Mouse (Mus musculus) spleen, adult 12 weeks (tissue): ENCODE results near the gene Lpcat2b.
A peak's percentile ranks its signal among the peaks of the same experiment; 100 is the strongest.

Experiments used
- DNase-seq: peaks from one replicate; pipeline ENCODE4 v3.0.0; 2022; ENCODE audit warnings: low spot score

Gene Lpcat2b

DNA sequence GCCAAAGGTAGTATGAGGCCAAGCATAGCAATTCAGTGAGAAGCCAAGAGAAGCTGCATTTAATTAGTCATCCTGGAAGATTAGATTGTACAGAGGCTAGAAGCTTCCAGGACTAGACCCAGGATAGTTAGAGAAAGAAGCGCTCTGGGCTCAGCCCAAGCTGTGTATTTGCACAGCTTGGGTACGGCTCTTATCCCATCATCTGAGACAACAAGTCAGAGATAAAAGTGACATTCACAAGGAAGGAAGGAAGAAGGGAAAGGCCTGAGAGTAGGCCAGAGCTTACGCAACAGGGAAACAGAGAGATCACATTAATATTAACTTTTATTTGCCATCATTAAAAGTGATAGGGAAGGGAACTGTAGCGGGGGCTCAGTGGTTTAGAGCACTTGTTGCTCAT, 16.6 kb downstream of the Lpcat2b start:
- no peak for DNase-seq

DNA sequence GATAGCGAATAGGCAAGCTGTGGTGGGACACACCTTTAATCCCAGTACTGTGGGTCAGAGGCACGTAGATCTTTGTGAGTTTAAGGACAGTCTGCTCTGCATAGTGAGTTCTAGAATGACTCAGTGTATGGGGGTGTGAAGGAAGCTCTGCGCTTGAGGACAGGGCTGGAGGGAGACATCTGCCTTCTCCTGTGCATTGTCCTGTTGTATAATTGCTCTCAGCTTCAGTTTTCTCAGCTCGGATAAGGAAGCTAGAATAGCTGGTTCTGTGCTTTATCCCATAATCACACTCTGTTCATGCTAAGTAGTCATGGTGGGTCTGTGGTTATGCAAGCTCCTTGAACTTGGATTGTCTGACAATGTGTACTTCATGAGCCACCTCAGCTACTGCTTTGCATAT, 17.4 kb downstream of the Lpcat2b start:
- DNase-seq, result no peak

DNA sequence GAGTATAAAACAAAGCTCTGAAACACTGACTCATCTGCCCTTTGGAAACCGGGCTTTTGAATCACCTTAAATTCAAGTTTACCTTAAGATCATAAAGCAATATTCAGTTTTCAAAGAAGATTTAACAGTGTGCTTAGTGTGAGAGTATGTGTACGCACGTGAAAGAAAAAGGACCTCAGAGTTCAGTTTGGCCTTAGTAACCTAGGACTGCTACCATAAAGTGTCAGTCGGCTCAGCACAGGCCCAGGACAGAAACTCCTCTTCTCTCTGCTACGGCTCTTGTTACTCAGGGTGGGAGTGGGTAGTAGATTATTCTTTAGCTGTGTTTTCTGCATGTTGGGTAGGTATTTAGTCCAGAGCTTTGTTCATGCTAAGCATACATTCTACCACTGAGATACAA, 18.3 kb downstream of the Lpcat2b start:
- DNase-seq, result no peak

DNA sequence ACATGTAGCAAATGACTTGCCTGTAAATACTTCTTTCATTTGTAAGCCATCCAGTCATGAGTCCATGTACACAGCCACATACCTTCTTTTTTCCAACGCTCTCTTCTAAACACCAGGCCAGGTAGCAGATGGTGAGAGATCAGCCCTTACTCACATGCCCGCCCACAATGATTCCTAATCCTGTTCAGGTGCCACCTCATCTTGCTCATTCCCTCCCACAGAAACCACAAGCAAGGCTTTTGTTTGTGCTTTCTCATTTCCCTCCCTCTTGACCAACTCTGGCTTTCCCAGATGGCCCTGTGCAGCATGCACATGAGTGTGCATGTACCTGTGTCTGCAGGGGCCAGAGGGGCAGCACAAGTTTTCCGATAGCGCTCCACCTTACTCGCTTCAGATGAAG, 18.9 kb downstream of the Lpcat2b start:
- DNase-seq, result no peak

DNA sequence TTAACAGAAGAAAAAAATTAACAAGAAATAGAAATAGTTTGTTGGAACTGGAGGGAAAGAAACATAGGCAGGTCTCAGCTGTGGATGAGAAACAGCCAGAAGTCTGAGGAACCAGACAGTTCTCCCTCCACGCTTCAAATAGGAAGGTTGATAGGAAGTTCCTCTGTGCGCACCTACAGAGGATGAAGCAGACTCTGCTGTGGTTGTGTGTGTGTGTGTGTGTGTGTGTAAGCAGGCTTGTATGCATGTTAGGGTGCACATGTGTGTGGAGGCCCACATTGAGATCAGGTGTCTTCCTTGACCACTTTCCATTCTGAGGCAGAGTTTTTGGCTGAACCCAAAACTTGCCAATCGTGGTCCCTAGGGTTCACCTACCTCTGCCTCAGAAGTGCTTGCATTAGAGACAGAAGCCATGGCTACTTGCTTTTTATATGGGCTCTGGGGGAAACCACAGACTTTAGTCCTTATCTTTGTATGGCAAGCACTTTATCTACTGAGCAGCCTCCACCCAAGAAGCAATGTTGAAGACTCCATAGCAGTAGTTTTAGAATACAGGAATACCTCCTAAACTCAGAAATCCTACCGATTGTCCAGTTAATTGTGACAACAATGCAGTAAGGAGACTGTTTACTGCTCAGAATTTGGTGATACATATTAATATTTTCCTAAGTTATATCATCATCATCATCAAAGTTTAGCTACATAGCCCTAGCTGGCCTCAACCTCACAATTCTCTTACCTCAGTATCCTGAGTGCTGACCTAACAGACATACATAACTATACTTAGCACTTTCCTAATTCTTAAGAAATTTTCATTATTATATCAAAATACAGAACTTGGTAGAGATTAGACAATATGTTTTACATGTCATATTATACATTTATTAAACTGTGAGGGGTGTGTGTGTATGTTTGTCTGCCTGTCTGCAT, 31.1 kb downstream of the Lpcat2b start:
- DNase-seq, result no peak

DNA sequence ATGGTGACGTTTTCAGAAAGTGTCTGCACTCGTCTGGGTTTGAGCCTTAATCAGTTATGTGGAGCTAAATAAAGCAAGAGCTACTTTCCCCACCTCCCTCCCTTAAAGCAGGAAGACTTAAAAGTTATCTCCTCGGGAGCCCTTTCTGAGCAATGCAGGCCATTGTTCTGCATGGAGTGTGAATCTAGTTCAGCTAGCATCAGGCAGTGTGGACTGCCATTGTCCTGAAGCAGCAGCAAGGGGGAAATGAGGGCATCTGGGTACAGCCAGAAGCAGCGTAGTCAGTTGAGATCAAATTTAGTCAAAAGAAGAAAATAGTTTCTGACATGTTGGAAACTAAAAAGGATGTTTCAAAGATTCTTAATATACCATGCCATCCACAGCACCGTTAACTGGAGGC, 35.2 kb downstream of the Lpcat2b start:
- DNase-seq, result no peak

DNA sequence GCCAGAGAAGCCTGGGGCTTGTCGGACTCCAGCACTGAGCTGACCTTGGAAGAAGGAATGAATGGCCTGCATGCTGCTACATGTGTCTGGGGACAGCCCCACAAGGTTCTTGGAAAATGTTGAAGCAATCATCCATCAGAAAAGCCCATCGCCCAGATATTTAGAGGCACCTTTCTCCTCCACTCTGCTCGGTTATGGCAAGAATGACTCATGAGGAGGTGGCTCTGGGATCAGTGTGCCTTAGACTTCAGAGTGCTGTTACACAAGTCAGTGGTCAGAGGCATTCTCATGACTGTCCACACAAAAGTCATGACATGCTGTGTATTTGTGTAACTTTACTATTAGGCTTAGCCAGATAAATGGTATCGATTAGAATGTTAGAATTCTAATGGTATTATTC, 35.7 kb downstream of the Lpcat2b start:
- no peak for DNase-seq

DNA sequence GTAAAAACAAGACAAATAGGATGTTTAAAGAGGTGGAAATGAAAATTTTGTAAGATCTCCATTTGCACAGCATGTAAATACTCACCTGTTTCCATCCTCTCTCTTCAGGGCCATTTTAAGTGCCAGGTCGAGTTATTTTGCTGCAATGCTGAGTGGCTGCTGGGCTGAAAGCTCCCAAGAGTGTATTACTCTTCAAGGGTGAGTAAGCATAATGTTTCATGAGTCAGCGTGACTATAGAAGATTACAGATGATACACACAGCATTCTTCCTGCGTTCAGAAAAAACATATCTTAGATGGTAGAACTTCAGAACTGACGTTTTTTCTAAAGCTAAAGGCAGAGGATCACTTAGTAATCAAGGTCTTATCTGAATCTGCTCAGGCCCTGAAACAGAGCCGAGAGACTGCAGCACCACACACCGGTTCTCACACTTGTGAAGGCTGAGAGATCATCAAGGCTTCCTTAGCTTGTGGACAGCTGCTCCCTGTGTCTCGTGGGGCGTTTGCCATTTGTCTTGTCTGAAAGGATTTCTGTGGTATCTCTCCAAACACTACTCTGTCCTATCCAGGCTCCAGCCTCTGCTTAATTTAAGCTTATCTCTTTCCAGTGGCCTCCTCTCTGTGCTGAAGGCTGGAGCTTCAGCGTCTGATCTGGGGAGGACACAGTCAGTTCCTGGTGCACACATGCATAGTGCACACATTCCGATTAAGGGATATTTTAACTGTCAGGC, 39.4 kb downstream of the Lpcat2b start:
- peak; percentile 17 for DNase-seq

DNA sequence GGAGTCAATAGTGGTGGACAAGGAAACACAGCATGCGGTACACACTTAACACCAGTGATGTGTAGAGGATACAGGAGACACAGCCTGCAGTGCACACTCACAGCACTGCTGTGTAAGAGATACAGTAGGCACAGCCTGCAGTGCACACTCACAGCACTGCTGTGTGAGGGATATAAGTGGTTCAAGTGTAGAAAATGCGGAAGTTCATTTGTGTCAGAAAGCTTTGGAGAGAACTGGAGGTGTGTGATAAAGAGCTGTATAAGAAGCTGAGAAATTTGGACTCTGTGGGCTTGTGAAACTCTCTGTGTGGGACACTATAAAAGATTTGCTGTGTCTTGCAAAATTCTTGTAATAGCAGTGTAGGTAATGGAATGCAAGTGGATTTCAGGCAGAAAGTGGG, 48.8 kb downstream of the Lpcat2b start:
- DNase-seq, result no peak
